Comparison of ENCODE assay signal across 33 mouse cellular contexts in genomic region chr17:33097396-33097795, GRCm38 (mm10). TPM values are rescaled to one million over a fixed set of nuclear protein-coding genes. Genes with fewer than 3 reads are reported as not detected.
DNase-seq lines count a peak whose midpoint lies in the region; ATAC-seq and TF ChIP-seq lines count a peak whose summit lies in the region.
"Had no signal": no experiment of that assay in that cellular context is flagged by ENCODE, and none has a peak within 500 bp of the region (broad histone marks: within the 10 kb centered on the region; RNA-seq: fewer than 3 reads in every experiment).

No protein-coding gene starts in this region.

- ATAC-seq in lung, postnatal 0 days, result peak; percentile 77
- no peak for ATAC-seq in heart, embryonic 12.5 days (ENCODE audit: insufficient number of reproducible peaks, low FRiP score)
- ATAC-seq: forebrain, embryonic 14.5 days; forebrain, postnatal 0 days; hindbrain, postnatal 0 days; inflammation-experienced regulatory T-cells, adult 6 months had no signal

- H3K9me3 ChIP-seq in lung, postnatal 0 days (ENCODE audit: low read length), result no peaks in the 10 kb centered on the region
- no peaks in the 10 kb centered on the region for H3K9me3 ChIP-seq in heart, embryonic 12.5 days (replicated peaks)
- H3K9me3 ChIP-seq: embryonic facial prominence, embryonic 12.5 days; embryonic facial prominence, embryonic 15.5 days; heart, embryonic 10.5 days had no signal

- H3K27ac ChIP-seq in lung, postnatal 0 days (ENCODE audit: low read length), result no peak overlapping the region
- no peak overlapping the region for H3K27ac ChIP-seq in heart, embryonic 12.5 days (ENCODE audit: poor library complexity, severe bottlenecking)
- H3K27ac ChIP-seq: embryonic facial prominence, embryonic 12.5 days; embryonic facial prominence, embryonic 15.5 days; heart, adult 2 months; heart, embryonic 10.5 days; hindbrain, embryonic 14.5 days; hindbrain, postnatal 0 days had no signal

- no peaks in the 10 kb centered on the region for H3K27me3 ChIP-seq in lung, postnatal 0 days (replicated peaks; ENCODE audit: insufficient read depth, low read length)
- H3K27me3 ChIP-seq in heart, embryonic 12.5 days (replicated peaks), result no peaks in the 10 kb centered on the region
- H3K27me3 ChIP-seq: embryonic facial prominence, embryonic 12.5 days; embryonic facial prominence, embryonic 15.5 days had no signal

- H3K4me1 ChIP-seq in lung, adult 2 months (ENCODE audit: control insufficient read depth, insufficient read depth, low read length), result peaks cover 5% of the 10 kb centered on the region
- peaks cover 7% of the 10 kb centered on the region; the same call in 1 of the 2 replicates for H3K4me1 ChIP-seq in lung, postnatal 0 days (ENCODE audit: insufficient read depth, low read depth, low read length)
- H3K4me1 ChIP-seq in heart, embryonic 12.5 days (replicated peaks), result peaks cover 8% of the 10 kb centered on the region

- peak; percentile 20 for DNase-seq in lung, adult 2 months
- peak; percentile 75 for DNase-seq in lung, postnatal 0 days (ENCODE audit: low spot score)
- DNase-seq in lung, postnatal 25 days (ENCODE audit: low spot score), result peak; percentile 74
- DNase-seq in adrenal gland, postnatal 4 days (ENCODE audit: low spot score in 2 of 2), result no peak
- DNase-seq in frontal cortex, postnatal 36 days (ENCODE audit: low spot score in 2 of 2), result no peak
- DNase-seq: adrenal gland, postnatal 10 days; adrenal gland, postnatal 36 days; cerebellum, adult 11 months; cerebellum, adult 2 months; cerebellum, adult 9-11 months; cerebellum, postnatal 25 days; forebrain, postnatal 0 days; gastrocnemius, postnatal 25 days; heart, adult 2 months had no signal

- no peaks in the 10 kb centered on the region for H3K36me3 ChIP-seq in lung, postnatal 0 days (ENCODE audit: insufficient read depth, low read length)
- no peaks in the 10 kb centered on the region for H3K36me3 ChIP-seq in heart, embryonic 12.5 days
- H3K36me3 ChIP-seq: embryonic facial prominence, embryonic 12.5 days; embryonic facial prominence, embryonic 15.5 days; heart, embryonic 10.5 days had no signal

- H3K9ac ChIP-seq in lung, postnatal 0 days (replicated peaks; ENCODE audit: low read depth), result no peak overlapping the region
- H3K9ac ChIP-seq in heart, embryonic 12.5 days, result no peak overlapping the region
- H3K9ac ChIP-seq: embryonic facial prominence, embryonic 12.5 days; embryonic facial prominence, embryonic 15.5 days; forebrain, postnatal 0 days; hindbrain, embryonic 14.5 days had no signal

- H3K4me3 ChIP-seq in lung, adult 2 months (replicated peaks; ENCODE audit: extremely low read depth, low read depth, low read length), result no peak overlapping the region
- H3K4me3 ChIP-seq in lung, postnatal 0 days (ENCODE audit: low read depth, low read length), result no peak overlapping the region
- H3K4me3 ChIP-seq in heart, embryonic 12.5 days, result no peak overlapping the region
- H3K4me3 ChIP-seq: embryonic facial prominence, embryonic 12.5 days; embryonic facial prominence, embryonic 15.5 days; heart, adult 2 months; heart, embryonic 10.5 days had no signal

- TF ChIP-seq CTCF in lung, adult 2 months (IDR thresholded peaks at IDR 0.05; ENCODE audit: insufficient read depth, low read length), result no peak
- TF ChIP-seq CTCF in lung, postnatal 0 days (IDR thresholded peaks at IDR 0.05), result no peak

- no peak for TF ChIP-seq POLR2A in lung, adult 2 months (IDR thresholded peaks at IDR 0.05; ENCODE audit: borderline replicate concordance, extremely low read depth, low read depth, low read length)

- no peak overlapping the region for H3K4me2 ChIP-seq in lung, postnatal 0 days (replicated peaks; ENCODE audit: low read depth, low read length)
- no peak overlapping the region for H3K4me2 ChIP-seq in heart, embryonic 12.5 days
- H3K4me2 ChIP-seq: embryonic facial prominence, embryonic 12.5 days; embryonic facial prominence, embryonic 15.5 days; hindbrain, embryonic 14.5 days had no signal

- TF ChIP-seq EP300 in lung, postnatal 0 days (IDR thresholded peaks at IDR 0.05), result peak; percentile 80

- 73% methylated on average over 2 of the region's 2 CpGs for WGBS in lung, adult 2 months
- WGBS in lung, postnatal 0 days, result 64% methylated on average over 2 of the region's 2 CpGs
- 93% methylated on average over 2 of the region's 2 CpGs for WGBS in heart, embryonic 12.5 days

RNA-seq across cellular contexts. Expression of gene Zfp563, which starts 8.3 kb away (rescaled TPM):
- polyA plus RNA-seq in lung, adult 2 months (2012; rRNA removed), result 1.2 and 2.2 TPM in 2 replicates
- polyA plus RNA-seq in lung, postnatal 0 days (2015; fragmentation: Nextera tagmentation; extraction: Ambion mirVana), result 6.8 and 7.6 TPM in 2 replicates
- polyA plus RNA-seq in heart, embryonic 12.5 days (2016; fragmentation: Nextera tagmentation; extraction: Ambion mirVana), result 4.4 and 4.7 TPM in 2 replicates
- 10 to 100 TPM; 11.1 to 12.2 TPM for total RNA-seq in adrenal gland, postnatal 4 days (2021)

RNA-seq across cellular contexts. Expression of gene 4921501E09Rik, which starts 29.5 kb away (rescaled TPM):
- polyA plus RNA-seq in lung, adult 2 months (2012; rRNA removed), result not detected in 2 replicates
- polyA plus RNA-seq in lung, postnatal 0 days (2015; fragmentation: Nextera tagmentation; extraction: Ambion mirVana), result not detected in 2 replicates
- polyA plus RNA-seq in heart, embryonic 12.5 days (2016; fragmentation: Nextera tagmentation; extraction: Ambion mirVana), result not detected in 2 replicates
- not detected for total RNA-seq in adrenal gland, postnatal 4 days (2021)
- total RNA-seq: adrenal gland, adult 18-20 months; adrenal gland, postnatal 10 days; adrenal gland, postnatal 36 days; common myeloid progenitor, adult 5-6 weeks; ES-E14; forebrain, postnatal 0 days; gastrocnemius, adult 8-10 months; gastrocnemius, postnatal 25 days; heart, adult 2 months; heart, postnatal 25 days; hematopoietic stem cell, adult 5-6 weeks; hindbrain, postnatal 0 days had no signal
- polyA plus RNA-seq: cerebellum, adult 2 months; embryonic facial prominence, embryonic 12.5 days; embryonic facial prominence, embryonic 15.5 days; forebrain, embryonic 11.5 days; forebrain, embryonic 14.5 days; forebrain, postnatal 0 days; frontal cortex, adult 2 months; gonadal fat pad, adult 2 months; heart, adult 2 months; heart, embryonic 10.5 days; heart, embryonic 14.5 days; heart, postnatal 0 days; hindbrain, embryonic 14.5 days; hindbrain, postnatal 0 days; inflammation-experienced regulatory T-cells, adult 6 months had no signal

RNA-seq across cellular contexts. Expression of gene Morc2b, which starts 42.1 kb away (rescaled TPM):
- polyA plus RNA-seq in lung, adult 2 months (2012; rRNA removed), result not detected in 2 replicates
- polyA plus RNA-seq in lung, postnatal 0 days (2015; fragmentation: Nextera tagmentation; extraction: Ambion mirVana), result not detected in 2 replicates
- not detected in 2 replicates for polyA plus RNA-seq in heart, embryonic 12.5 days (2016; fragmentation: Nextera tagmentation; extraction: Ambion mirVana)
- not detected for total RNA-seq in adrenal gland, postnatal 4 days (2021)
- total RNA-seq: adrenal gland, adult 18-20 months; adrenal gland, postnatal 36 days; common myeloid progenitor, adult 5-6 weeks; hematopoietic stem cell, adult 5-6 weeks had no signal
- polyA plus RNA-seq: embryonic facial prominence, embryonic 12.5 days; forebrain, embryonic 11.5 days; forebrain, embryonic 14.5 days; heart, embryonic 10.5 days; inflammation-experienced regulatory T-cells, adult 6 months had no signal

Comparison
In these comparisons a context has a peak if more than half of its experiments do, and no peak if none do; other contexts are left out.
1. DNase-seq: peak in lung, adult 2 months (single experiment), lung, postnatal 0 days (single experiment) and lung, postnatal 25 days (single experiment); none in adrenal gland, postnatal 4 days (0 of 2) and frontal cortex, postnatal 36 days (0 of 2).